Mouse (Mus musculus) heart, postnatal 10 days (tissue): ENCODE measurements around the gene Adcy7. TPM values are rescaled to one million over a fixed set of nuclear protein-coding genes. Genes with fewer than 3 reads are reported as not detected.

Source experiments
- DNase-seq, 2 experiments: peaks; one replicate each; pipeline ENCODE4 v3.0.0; 2021
- intact Hi-C: fragments of 180-260 bp; cut with DNase I; formaldehyde crosslinking; loops from one replicate; pipeline ENCODE4 v1.15.1; 2025
- total RNA-seq, 2 experiments: library from RNA; stranded (reverse); gene quantifications; 2 replicates each; pipeline ENCODE4 v1.2.3; 2021

Adcy7 gene
- total RNA-seq, 2 experiments from 2014 or later = 8.5 to 10.5 TPM

GRCm38 (mm10) chr8:88371522-88371921 lies 99.3 kb downstream of the Adcy7 start:
- intact Hi-C loops = no loop called here
- DNase-seq = no peak

- intact Hi-C loops = no loop called here
- peak; percentile 20 to 30 for DNase-seq
These were observed 104.8 kb downstream of the Adcy7 start for GRCm38 (mm10) chr8:88376836-88377582.

Other genes with a start within 250 kb of the Adcy7 start
- gene Cnep1r1, start 153.6 kb upstream of the Adcy7 start, total RNA-seq = 10 to 100 TPM; 27.4 to 31.6 TPM
- 10 to 100 TPM; 21.1 to 24.3 TPM for gene Heatr3, start 134.5 kb upstream of the Adcy7 start, total RNA-seq
- gene Tent4b, start 73.2 kb upstream of the Adcy7 start, total RNA-seq = 10 to 100 TPM; 15.7 to 19.4 TPM
- gene Brd7, start 89.8 kb downstream of the Adcy7 start, total RNA-seq = 10 to 100 TPM; 68.0 to 78.8 TPM
- 1 to 10 TPM; 5.1 to 5.4 TPM for gene Nkd1, start 249.0 kb downstream of the Adcy7 start, total RNA-seq